Mouse (Mus musculus): ENCODE measurements around the gene Tspan18.

Tspan18 gene

DNA sequence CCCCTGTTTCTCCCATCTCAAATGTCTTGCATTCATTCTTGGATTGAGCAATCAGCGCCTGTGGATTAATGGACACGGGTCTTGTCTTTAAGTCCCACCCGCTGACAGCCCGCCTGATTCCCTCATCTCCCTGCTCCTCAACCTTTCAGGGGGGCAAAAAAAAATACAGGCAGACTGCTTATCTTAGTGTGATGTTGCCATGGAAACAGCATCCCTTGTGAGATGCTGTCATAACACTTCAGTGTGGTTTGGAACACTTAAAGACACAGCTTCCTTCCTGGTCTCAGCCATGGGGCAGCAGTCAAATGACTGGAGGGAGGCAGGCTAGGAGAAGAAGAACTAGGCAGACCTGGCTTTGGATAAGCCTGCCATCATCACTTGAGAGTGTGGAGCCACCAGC lies 47.0 kb downstream of the Tspan18 start:
- no peak for DNase-seq

DNA sequence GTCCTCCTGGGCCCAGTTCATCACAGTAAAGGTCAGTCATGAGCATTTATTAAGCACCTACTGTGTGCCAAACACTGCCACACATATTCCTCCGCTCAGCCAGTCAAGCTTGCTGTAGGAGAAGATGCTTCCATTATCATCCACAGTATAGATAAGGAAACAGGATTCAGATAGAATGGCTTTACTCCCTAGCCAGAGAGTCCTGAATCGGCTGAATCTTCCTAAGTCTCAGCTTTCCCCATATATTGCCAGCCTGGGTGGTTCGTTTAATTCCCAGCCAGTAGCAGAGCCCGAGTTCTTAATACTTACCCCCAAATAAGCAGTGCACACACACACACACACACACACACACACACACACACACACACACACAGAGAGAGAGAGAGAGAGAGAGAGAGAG lies 47.6 kb downstream of the Tspan18 start:
- no peak for DNase-seq

DNA sequence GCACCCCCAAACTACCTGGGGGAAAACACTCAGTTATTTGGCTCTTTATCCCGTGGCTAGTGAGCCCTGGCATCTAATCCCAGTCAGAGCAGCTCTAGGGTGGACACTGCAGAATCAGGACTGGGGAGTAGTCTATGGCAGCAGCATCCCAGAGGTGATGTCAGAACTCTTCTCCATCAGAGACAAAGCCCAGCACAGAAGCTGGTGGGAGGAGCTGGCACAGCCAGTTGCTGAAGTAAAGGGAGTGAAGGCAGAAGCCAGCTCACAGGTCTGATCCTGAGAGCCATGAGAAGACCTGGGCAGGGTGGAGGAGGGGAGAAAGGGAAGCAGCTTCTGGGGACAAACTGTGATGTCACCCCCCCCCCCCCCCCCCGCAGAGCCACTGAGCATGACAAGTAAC lies 48.0 kb downstream of the Tspan18 start:
- DNase-seq, result no peak

DNA sequence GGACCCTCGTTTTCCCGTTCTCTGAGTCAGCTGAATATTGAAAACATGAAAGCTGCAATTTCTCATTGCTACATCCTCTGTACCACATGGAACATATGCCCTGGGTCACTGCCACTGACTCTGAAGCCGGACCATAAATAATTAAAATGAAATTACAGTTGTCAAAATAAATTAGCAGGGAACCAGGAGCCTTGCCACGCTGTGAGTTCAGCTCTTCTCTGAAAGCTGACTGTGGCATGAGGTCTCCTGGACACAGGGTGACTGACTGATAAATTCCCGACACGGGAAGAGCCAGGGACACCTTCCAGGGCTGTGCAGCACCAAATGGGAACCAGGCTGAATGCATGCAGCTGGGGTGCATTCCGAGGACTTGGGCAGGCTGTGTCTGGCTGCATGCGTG lies 48.5 kb downstream of the Tspan18 start:
- DNase-seq, result no peak

DNA sequence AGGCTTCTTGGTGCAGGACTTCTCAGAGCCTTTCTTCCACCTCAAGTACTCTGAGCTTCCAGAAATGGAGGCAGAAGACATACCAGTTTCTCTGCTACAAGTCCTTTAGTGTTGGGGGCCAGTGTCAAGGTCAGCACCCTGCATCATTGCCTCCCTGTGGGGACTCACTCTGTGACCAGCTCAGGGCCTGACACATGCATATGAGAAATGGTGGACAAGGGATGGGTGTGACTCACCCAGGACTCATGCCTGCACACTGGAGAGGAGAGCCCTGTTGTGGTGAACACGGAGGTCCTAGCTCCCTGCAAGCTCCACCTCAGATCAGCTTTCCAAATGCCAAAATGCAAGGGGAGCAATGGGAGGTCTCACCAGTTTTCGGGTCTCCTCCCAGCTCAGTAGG lies 49.7 kb downstream of the Tspan18 start:
- DNase-seq, result no peak

DNA sequence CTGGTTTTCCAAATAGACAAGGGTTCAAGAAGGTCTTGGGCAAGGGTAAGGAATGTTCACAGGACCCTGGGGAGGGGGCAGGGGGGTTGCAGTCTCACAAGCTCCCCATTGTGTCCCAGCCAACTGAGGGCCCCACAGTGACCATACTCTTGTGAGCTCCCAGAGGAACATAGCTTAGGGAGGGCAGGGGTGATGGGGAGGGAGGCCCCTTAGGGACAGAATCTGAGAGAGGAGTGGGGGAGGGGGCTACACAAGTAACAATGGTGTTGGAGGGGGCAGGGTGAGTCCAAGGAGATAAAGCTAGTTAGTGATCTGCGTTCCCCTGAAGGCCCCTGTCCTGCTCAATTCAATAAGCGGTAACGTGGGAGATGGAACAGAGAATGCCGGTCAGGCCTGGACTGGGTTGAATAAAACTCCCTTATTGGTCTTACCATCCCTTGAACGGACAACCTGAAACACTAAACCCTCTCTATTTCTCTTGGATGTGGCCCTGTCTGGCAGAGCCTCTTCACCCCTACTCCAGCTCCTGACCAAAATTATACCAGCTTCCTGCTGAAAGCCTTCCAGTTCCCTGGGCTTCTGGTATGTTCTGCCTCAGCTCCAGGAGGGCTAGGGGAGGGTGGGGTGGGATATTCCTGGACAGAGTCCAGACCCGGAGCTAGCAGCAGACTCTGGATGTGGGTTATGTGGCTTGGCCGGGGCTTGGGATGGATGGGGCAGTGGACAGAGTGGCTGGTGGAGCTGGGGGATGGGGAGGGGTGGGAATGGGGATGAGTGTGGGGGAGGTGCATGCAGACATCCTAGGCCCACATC lies 50.6 kb downstream of the Tspan18 start:
- DNase-seq, result no peak

DNA sequence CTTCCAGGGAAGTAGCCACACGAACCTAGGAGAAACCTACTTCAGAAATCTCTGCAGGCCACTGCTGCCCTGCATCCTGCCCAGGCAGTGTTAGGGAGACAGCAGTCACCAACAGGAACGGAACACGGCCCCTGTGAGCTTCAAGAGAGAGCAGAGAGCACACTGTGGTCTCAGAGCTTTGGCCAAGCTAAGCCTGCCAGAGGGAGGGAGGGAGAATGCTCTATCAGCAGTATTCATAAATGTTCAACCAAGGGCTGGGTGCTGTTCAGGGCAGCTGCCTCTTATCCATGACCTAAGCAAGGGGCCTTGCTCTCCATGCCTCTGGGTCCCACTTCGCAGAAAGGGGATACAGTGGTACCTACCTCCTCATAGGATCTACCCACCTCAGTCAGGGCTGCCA lies 51.7 kb downstream of the Tspan18 start:
- no peak for DNase-seq

DNA sequence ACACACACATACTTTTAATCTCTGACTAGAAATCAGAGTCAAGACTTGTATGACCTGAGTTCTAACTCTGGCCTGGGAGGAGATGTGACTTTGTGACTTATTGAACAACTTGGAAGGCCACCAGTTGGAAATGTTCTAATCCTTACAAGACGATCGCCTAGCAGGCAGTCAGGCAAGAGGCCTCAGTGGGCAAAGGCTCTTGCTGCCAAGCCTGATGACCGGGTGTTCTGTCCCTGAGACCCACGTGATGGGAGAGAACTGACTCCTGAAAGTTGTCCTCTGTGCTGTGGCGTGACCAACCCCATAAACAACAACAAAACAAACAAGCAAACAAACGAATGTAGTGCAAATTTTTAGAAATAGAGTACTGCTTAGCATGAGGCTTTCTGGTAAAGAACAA lies 52.8 kb downstream of the Tspan18 start:
- DNase-seq, result no peak

DNA sequence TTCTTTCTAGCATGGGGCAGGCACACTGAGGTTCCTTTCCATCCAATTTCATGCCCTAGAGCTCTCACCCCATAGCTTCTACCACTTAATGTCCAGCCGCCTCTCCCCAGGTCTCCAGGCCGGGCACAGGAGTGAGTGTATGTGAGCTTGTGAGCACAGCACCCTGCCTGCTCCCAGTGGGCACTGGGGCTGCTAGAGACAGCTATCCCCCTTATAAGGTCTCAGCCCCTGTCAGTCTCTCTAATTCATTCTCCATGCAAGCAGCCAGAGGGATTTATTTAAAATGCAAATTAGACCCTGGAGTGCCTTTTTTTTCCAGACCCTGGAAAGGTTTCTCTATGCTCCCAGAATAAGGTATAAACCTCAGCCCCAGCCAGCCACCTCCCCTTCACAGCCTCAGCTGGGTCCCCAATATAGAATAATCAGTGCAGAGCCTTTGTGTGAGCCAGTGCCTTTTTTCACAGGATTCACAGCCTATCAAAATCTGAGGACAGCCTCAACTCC lies 54.1 kb downstream of the Tspan18 start:
- DNase-seq, result no peak

DNA sequence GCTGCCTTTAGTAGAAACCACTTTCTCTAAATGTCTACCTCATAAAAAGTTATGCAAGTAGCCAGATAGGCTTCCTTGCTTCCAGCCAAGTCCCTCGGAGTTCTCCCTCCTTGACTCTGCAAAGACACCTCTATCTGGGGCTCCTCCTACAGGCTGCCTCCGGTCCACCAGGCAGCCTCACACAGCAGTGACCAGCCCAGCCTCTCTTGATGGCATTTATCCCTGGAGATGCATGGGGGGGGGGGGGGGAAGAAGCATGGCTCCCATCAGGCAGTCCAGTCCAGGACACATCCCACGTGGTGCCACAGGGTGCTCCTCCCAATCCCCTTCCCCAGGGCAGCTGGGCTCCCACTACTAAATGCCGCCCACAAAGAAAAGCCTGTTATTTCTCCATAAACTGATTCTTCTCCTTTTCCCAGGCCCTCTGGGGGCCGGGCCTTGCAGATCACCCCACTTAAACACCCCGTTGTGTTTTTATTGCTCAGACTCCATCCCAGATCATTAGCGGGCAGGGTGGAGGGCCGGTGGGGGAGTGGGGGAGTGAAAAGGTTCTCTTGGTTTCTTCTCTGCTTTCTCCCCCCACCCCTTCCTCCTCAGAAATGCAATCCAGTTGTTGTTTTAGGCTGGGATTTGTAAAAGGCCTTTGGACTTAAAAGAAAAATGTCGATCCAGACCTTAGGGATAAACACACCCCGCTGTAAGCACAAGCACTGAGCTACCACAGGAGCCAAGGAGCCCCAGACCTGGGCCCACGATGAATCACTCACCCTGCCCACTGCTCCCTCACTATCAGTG lies 55.9 kb downstream of the Tspan18 start:
- DNase-seq, result no peak

DNA sequence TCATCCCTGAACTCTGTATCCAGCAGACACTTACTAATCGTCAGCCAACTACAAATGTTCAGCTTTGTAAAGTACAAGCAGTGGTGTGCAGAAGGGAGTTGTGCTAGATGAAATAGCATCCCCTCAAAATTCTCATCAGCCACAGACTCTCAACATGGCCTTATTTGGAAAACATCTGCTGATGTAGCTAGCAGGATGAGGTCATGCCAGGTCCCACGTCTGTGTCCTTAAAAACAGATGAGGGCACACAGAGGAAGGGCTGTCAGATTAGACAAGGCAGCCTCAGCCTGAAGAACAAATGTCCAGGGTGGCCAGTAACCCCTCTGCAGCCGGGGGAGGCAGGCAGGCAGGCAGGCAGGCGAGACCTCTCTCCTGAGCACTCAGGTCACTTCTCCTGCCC lies 56.8 kb downstream of the Tspan18 start:
- no peak for DNase-seq

DNA sequence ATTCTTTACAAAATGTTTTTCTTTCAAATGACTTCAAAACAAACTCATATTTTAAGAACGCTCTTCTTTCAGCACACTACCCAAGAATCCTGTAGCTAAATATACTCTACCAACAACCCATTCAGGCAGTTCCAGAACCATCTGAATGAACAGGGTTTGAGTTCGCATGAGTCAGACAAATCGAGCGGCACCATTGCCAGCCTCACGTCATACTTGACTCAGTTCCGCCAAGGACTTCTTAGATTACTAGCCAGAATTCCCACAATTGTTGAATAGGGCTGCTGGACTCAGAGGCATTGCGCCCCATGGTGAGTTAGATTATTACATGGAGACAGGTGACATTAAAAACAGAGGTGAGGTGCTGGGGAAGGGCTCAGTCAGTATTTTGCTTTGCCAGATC lies 58.3 kb downstream of the Tspan18 start:
- no peak for DNase-seq

DNA sequence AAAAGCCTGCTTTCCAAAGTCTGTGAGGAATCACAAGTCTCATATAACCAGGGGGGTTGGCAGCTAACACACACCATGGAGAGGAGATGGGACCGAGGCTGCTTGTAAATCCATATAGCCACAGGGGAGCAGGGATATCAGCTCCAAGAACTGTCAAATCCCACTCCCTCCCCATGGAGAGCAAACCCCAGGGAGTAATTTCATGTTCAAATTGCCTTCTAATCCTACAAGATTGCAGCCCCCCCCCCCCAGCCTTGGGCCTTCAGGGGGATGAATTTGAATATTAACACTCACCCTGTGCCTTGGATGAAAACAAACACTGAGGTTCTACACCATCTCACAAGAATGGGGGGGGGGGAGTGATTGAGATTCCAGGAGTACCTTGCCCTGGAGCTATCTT lies 60.4 kb downstream of the Tspan18 start:
- DNase-seq, result no peak

DNA sequence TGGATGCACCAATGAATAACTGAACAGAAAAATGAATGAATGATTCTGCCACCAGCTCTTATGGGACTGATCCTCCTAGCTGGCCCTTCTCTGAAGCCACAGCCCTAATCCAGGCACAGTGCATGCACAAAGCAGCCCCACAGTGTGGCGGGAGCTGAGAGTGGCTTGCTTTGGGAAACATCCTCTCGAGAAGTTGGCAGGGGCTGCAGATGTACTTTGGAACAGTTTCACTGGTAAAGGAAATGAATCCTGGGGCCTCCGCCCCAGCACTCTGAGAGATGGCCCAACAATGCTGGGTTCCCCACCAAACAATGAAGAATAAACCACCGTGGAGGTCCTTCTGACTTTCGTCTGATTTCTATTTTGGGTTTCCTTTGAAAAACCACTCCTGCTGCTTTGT lies 64.2 kb downstream of the Tspan18 start:
- DNase-seq, result no peak

DNA sequence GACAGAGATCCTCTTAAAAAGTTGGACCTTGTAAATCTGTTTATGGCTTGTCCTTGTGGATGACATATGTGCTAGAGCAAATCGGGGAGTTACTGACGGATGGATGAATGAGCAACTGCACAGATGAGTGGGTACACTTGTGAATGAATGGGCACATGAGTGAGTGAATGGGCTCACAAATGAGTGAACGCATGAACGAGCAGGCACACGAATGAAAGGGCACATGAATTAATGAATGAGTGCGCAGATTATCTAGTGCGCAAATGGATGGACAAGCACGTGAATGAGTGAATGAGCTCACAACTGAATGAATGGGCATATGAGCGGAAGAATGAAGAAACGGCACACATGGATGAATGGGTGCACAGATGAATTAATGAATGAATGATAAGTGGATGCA lies 64.7 kb downstream of the Tspan18 start:
- no peak for DNase-seq

DNA sequence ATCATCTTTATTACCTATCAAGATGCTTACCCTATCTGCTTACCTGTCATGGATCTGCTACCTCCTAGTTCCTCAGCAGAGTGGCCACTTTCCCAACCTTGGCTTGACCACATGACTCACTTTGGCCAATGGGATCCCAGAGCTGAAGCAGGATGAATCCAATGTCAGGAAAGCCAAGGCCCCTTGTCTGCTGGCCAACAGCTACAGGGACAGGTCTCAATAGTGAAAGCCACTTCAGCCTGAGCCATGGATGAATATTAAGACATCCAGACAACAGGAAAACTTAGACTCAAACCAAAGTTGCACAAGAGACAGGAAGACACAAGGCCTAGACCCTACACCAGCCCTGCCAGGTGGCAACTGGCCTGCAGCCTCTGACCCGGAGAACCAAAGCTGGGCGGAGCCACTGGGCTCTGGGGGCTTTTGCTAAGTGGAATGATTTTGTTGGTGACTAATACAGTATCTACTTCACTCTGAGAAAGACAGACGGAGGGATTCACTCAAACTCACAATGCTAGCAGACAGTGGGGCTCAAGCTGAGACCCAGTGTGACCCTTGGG lies 65.5 kb downstream of the Tspan18 start:
- no peak for DNase-seq

DNA sequence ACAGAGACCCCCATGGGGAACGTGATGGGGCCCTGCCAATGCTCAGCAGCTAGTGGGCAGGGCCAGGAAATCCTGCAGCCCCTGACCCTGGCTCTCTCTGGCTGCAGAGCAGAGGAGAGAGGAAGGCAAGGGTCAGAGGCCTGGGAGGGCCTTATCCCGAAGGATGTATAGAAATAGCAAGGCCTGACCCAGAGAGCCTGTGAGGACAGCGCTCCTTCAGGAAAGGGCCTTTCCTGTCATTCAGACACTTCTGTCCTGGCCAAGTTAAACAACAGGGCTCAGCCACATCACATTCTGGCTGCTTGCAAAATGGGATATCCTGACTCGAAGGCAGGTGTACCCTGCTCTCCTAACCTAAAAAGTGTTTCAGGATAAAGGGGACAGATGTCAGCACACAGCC lies 66.5 kb downstream of the Tspan18 start:
- no peak for DNase-seq

DNA sequence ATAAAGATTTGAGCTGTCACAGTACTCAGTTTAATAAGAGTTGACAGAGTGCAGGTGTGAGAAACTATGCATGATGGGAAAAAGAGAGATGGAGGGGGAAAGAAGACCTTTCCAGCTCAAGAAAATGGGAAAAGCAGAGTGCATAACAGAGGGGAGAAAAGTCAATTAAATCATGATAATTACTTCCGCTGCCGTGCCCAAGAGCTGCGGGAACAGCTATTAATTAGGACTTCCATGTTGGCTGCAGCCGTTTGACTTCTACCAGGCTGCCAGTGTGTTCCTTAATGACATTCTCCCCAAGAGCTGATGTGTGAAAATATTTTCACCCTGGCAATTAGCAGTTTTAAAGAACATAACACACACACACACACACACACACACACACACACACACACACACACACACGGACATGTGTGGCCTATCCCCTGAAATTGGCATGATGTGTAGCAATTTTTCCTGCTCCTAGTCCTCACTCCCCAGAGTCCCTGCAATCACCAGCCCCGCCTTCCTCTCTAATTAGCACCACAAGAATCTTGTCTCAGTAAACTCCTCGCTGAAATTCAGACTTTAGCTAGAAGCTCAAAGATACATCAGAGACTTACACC lies 67.6 kb downstream of the Tspan18 start:
- DNase-seq, result no peak

DNA sequence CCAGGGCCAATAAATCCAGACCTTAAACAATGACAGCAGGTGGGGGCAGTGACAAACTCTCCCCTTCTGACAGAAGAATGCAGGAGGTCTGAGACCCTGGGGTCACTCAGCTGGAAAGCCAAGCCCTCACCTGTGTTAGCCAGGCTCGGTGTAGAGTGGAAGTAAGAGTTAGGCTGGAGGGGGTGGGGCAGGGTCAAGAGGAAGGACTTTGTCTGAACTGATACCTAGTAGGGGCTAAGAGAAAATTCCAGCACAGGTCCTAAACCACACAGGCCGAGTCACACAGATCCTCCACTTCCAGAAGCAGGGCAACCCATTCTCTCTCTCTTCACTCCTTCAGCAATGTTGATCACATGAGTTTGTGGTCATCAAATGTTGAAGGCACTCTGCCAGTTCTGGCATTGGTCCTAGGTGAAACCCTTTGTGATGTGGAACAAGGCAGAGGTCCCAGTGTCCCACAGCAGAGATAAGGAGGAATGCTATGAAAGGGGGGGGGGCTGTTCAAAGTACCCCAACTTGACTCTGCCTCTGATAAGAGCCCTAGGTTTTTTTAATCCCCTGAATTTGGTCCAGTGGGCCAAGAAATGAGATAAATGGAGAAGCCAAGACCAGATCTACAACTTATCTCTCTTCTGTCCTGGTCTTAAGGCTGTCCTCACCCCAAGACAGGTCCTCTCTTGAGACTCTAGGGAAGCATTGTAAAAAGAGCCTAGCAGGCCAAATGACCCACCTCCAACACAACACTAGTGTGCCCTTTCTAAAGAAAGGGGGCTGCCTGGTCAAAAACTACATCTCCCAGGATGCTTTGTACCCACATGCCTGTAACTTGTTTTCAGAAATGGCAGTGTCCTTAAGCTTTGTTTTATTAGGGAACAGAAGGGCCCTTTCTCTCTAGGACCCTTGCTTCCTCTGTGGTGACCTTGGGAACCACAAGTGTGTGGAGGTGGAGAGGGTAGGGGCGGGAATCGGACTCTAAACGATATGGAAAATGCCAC lies 71.7 kb downstream of the Tspan18 start:
- DNase-seq, result no peak

DNA sequence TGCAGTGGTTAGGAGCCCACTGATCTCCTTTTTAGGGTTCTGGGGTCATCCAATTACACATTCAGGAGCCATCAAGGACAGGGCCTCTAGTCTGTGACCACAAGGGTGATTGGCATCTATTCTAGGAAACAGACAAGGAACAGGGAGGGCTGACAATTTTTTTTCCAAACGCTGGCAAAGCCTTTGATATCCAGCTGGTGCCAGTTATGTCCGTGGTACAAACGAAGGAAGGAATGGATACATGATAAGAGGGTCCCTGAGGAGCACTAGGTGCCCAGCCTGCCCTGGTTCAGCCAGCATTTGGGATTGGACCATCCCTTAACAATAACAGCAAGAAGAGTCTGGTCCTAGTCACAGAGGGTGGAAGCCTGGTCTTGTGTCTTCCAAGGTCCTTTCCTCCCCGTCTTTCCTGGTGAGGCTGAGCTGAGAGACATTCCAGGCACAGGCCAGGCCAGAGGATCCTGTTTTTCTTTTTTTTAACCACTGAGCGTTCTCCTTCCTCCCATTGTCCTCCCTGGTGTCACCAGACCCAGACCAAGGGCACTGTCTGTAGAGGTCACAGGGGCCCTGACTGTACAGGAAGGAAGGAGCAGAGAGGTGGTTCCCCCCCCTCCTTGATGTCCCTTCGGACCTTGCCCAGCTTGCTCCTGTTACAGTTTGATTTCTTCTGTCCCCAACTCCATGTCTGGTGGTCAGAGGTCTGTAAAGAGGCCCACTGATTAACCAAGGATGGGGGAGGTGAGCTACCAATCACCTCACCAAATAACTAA lies 72.6 kb downstream of the Tspan18 start:
- DNase-seq, result no peak

DNA sequence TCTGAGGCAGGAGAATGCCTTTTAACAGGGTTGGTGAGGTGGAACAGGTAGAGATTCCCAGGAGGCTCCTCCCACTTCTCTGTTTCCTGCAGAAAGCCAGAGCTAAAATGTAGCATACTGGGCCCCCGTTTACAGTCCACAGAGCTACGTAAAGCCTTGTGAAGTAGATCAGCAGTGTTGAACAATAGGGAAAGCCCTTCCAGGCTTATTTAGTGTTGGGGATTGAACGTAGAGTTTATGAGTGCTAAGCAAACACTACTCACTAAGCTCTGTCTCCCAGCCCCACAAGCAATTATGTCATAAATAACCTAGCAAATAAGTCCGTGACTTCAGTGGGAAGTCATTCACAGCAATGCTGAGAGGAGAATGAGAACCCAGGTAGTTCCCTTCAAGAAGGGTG lies 76.7 kb downstream of the Tspan18 start:
- no peak for DNase-seq

All from thymus, postnatal 25 days (tissue).